Mouse (Mus musculus): ENCODE measurements around the gene Gp1ba.

Gene Gp1ba

GRCm38 (mm10) chr11:70638714-70639278 is at the start of gene Gp1ba:
Gene Gp1ba, plus strand, starts transcription at chr11:70639122.
- DNase-seq (ENCODE audit: low spot score in 2 of 2) = no peak

GRCm38 (mm10) chr11:70591733-70592132 is 47.2 kb upstream of the Gp1ba start:
- DNase-seq (ENCODE audit: low spot score in 2 of 2) = no peak

- no peak for DNase-seq (ENCODE audit: low spot score in 2 of 2)
Observed at GRCm38 (mm10) chr11:70594253-70594989, 44.5 kb upstream of the Gp1ba start.

- DNase-seq (ENCODE audit: low spot score in 2 of 2) = no peak
Observed at GRCm38 (mm10) chr11:70595638-70596037, 43.3 kb upstream of the Gp1ba start.

GRCm38 (mm10) chr11:70596094-70596493 is 42.8 kb upstream of the Gp1ba start:
- no peak for DNase-seq (ENCODE audit: low spot score in 2 of 2)

GRCm38 (mm10) chr11:70597301-70597700 is 41.6 kb upstream of the Gp1ba start:
- DNase-seq (ENCODE audit: low spot score in 2 of 2) = no peak

- DNase-seq (ENCODE audit: low spot score in 2 of 2) = no peak
Observed at GRCm38 (mm10) chr11:70598451-70598953, 40.4 kb upstream of the Gp1ba start.

GRCm38 (mm10) chr11:70605024-70605566 is 33.8 kb upstream of the Gp1ba start:
- peak; percentile 75 to 77 for DNase-seq (ENCODE audit: low spot score in 2 of 2)

GRCm38 (mm10) chr11:70606717-70607116 is 32.2 kb upstream of the Gp1ba start:
- no peak for DNase-seq (ENCODE audit: low spot score in 2 of 2)

- DNase-seq (ENCODE audit: low spot score in 2 of 2) = no peak
Observed at GRCm38 (mm10) chr11:70607611-70608010, 31.3 kb upstream of the Gp1ba start.

- DNase-seq (ENCODE audit: low spot score in 2 of 2) = no peak
Observed at GRCm38 (mm10) chr11:70608381-70609066, 30.4 kb upstream of the Gp1ba start.

GRCm38 (mm10) chr11:70610752-70611151 is 28.2 kb upstream of the Gp1ba start:
- DNase-seq (ENCODE audit: low spot score in 2 of 2) = no peak

GRCm38 (mm10) chr11:70612505-70612904 is 26.4 kb upstream of the Gp1ba start:
- no peak for DNase-seq (ENCODE audit: low spot score in 2 of 2)

- peak; percentile 61 to 81 for DNase-seq (ENCODE audit: low spot score in 2 of 2)
Observed at GRCm38 (mm10) chr11:70615074-70615473, 23.8 kb upstream of the Gp1ba start.

- DNase-seq (ENCODE audit: low spot score in 2 of 2) = no peak
Observed at GRCm38 (mm10) chr11:70615516-70616093, 23.3 kb upstream of the Gp1ba start, which contains the start of gene 4930544D05Rik. Gene 4930544D05Rik, plus strand, starts transcription at chr11:70615848.

- DNase-seq (ENCODE audit: low spot score in 2 of 2) = no peak
Observed at GRCm38 (mm10) chr11:70619101-70619500, 19.8 kb upstream of the Gp1ba start, which contains the start of gene Chrne. Gene Chrne, minus strand, starts transcription at chr11:70619216.

GRCm38 (mm10) chr11:70621972-70622814 is 16.7 kb upstream of the Gp1ba start:
- DNase-seq (ENCODE audit: low spot score in 2 of 2) = no peak

- DNase-seq (ENCODE audit: low spot score in 2 of 2) = no peak
Observed at GRCm38 (mm10) chr11:70623053-70623742, 15.7 kb upstream of the Gp1ba start.

- no peak for DNase-seq (ENCODE audit: low spot score in 2 of 2)
Observed at GRCm38 (mm10) chr11:70625473-70625872, 13.4 kb upstream of the Gp1ba start.

GRCm38 (mm10) chr11:70626877-70627276 is 12.0 kb upstream of the Gp1ba start:
- no peak for DNase-seq (ENCODE audit: low spot score in 2 of 2)

Data from urinary bladder, postnatal 36 days (tissue).